In genomic region chr9:110293873-110294415, GRCm38 (mm10) we compare ENCODE assay signal across 15 mouse cellular contexts. TPM values are rescaled to one million over a fixed set of nuclear protein-coding genes. Genes with fewer than 3 reads are reported as not detected.
A peak's percentile ranks its signal among the peaks of the same experiment; 100 is the strongest.
DNase-seq lines count a peak whose midpoint lies in the region; ATAC-seq and TF ChIP-seq lines count a peak whose summit lies in the region.
"Had no signal": no experiment of that assay in that cellular context is flagged by ENCODE, and none has a peak within 500 bp of the region (broad histone marks: within the 10 kb centered on the region; RNA-seq: fewer than 3 reads in every experiment).

No protein-coding gene starts in this region.

- no peak overlapping the region for H3K4me2 ChIP-seq in hindbrain, embryonic 14.5 days (replicated peaks)
- H3K4me2 ChIP-seq: liver, embryonic 13.5 days had no signal

- H3K27ac ChIP-seq in left cerebral cortex, adult 2 months = peak overlapping the region; percentile 90
- H3K27ac ChIP-seq in hindbrain, embryonic 14.5 days = peak overlapping the region; percentile 43; the same call in 1 of the 2 replicates
- peak overlapping the region; percentile 69; the same call in 1 of the 2 replicates for H3K27ac ChIP-seq in midbrain, embryonic 10.5 days (replicated peaks)
- H3K27ac ChIP-seq: liver, embryonic 13.5 days had no signal

- no peak overlapping the region; the same call in 1 of the 2 replicates for H3K9ac ChIP-seq in hindbrain, embryonic 14.5 days
- H3K9ac ChIP-seq: liver, embryonic 13.5 days had no signal

- no peak for ATAC-seq in hindbrain, embryonic 14.5 days (ENCODE audit: low FRiP score)
- ATAC-seq: intestine, embryonic 16.5 days; Patski had no signal

- H3K4me1 ChIP-seq in hindbrain, embryonic 14.5 days (replicated peaks; ENCODE audit: control insufficient read depth, insufficient read depth, low read length) = no peaks in the 10 kb centered on the region
- H3K4me1 ChIP-seq in midbrain, embryonic 10.5 days = peaks cover 18% of the 10 kb centered on the region
- H3K4me1 ChIP-seq: liver, embryonic 13.5 days had no signal

- intact Hi-C loops in left cerebral cortex, adult 2 months (cut with DNase I) = loop anchor here (2.0 to 5.0 kb wide), 3 partner anchors 49 to 123 kb away; no protein-coding TSS in a partner anchor

- peak; percentile 25 to 49 for DNase-seq in left cerebral cortex, adult 2 months (ENCODE audit: extremely low spot score in 1 of 2, low spot score in 2 of 2)
- DNase-seq in left cerebral cortex, adult 11 months (ENCODE audit: low spot score) = no peak
- DNase-seq in hindbrain, embryonic 14.5 days (ENCODE audit: low spot score) = no peak
- DNase-seq in midbrain, embryonic 10.5 days (ENCODE audit: low spot score) = no peak
- DNase-seq in right cerebral cortex, postnatal 36 days (ENCODE audit: low spot score in 2 of 2) = peak; percentile 41 to 64
- no peak for DNase-seq in lung, postnatal 10 days
- DNase-seq in kidney, postnatal 10 days = no peak
- DNase-seq: adrenal gland, adult 8-10 months; kidney, postnatal 25 days; liver, embryonic 13.5 days; lung, postnatal 36 days; thymus, postnatal 25 days had no signal

- no peaks in the 10 kb centered on the region for H3K36me3 ChIP-seq in hindbrain, embryonic 14.5 days (replicated peaks; ENCODE audit: control insufficient read depth, insufficient read depth)
- H3K36me3 ChIP-seq in midbrain, embryonic 10.5 days = no peaks in the 10 kb centered on the region
- H3K36me3 ChIP-seq: liver, embryonic 13.5 days had no signal

- WGBS in hindbrain, embryonic 14.5 days = 85% methylated on average over 13 of the region's 13 CpGs
- WGBS in midbrain, embryonic 10.5 days = 91% methylated on average over 13 of the region's 13 CpGs

- peak overlapping the region; percentile 41 for H3K4me3 ChIP-seq in left cerebral cortex, adult 2 months
- no peak overlapping the region for H3K4me3 ChIP-seq in hindbrain, embryonic 14.5 days (replicated peaks; ENCODE audit: low read length)
- H3K4me3 ChIP-seq in midbrain, embryonic 10.5 days = no peak overlapping the region
- H3K4me3 ChIP-seq: liver, embryonic 13.5 days had no signal

- no peaks in the 10 kb centered on the region for H3K27me3 ChIP-seq in hindbrain, embryonic 14.5 days (ENCODE audit: control insufficient read depth, insufficient read depth, low read length)
- no peaks in the 10 kb centered on the region for H3K27me3 ChIP-seq in midbrain, embryonic 10.5 days (ENCODE audit: low read depth, poor library complexity, severe bottlenecking)
- H3K27me3 ChIP-seq: CH12.LX; liver, embryonic 13.5 days had no signal

- no peak for TF ChIP-seq CTCF in left cerebral cortex, adult 2 months (IDR thresholded peaks at IDR 0.05)

- H3K9me3 ChIP-seq in hindbrain, embryonic 14.5 days (ENCODE audit: control insufficient read depth, low read length) = no peaks in the 10 kb centered on the region
- 0 out of 2 replicates have a peak, but pooled peaks cover 4% of the 10 kb centered on the region for H3K9me3 ChIP-seq in midbrain, embryonic 10.5 days (replicated peaks)
- H3K9me3 ChIP-seq: liver, embryonic 13.5 days had no signal

RNA-seq across cellular contexts. Expression of gene Elp6, which starts 11.0 kb away (rescaled TPM):
- total RNA-seq in left cerebral cortex, adult 2 months (2021) = 10 to 100 TPM in 1 of 2 experiments, 1 to 10 TPM in 1; 9.1 to 14.1 TPM
- 35.9 TPM in 2 replicates for polyA plus RNA-seq in hindbrain, embryonic 14.5 days (2014; fragmentation: Nextera tagmentation; extraction: Ambion mirVana)
- 45.1 and 45.6 TPM in 2 replicates for polyA plus RNA-seq in midbrain, embryonic 10.5 days (2016; fragmentation: Nextera tagmentation; extraction: Ambion mirVana)

RNA-seq across cellular contexts. Expression of gene Scap, which starts 39.1 kb away (rescaled TPM):
- 100 to 1,000 TPM in 1 of 2 experiments, 10 to 100 TPM in 1; 97.0 to 107 TPM for total RNA-seq in left cerebral cortex, adult 2 months (2021)
- polyA plus RNA-seq in hindbrain, embryonic 14.5 days (2014; fragmentation: Nextera tagmentation; extraction: Ambion mirVana) = 53.5 and 54.6 TPM in 2 replicates
- 38.7 and 40.3 TPM in 2 replicates for polyA plus RNA-seq in midbrain, embryonic 10.5 days (2016; fragmentation: Nextera tagmentation; extraction: Ambion mirVana)

RNA-seq across cellular contexts. Expression of gene Cspg5, which starts 50.4 kb away (rescaled TPM):
- 100 to 1,000 TPM; 352 to 356 TPM for total RNA-seq in left cerebral cortex, adult 2 months (2021)
- 139 and 148 TPM in 2 replicates for polyA plus RNA-seq in hindbrain, embryonic 14.5 days (2014; fragmentation: Nextera tagmentation; extraction: Ambion mirVana)
- polyA plus RNA-seq in midbrain, embryonic 10.5 days (2016; fragmentation: Nextera tagmentation; extraction: Ambion mirVana) = 8.4 and 13.5 TPM in 2 replicates

Comparison
In these comparisons a context has a peak if more than half of its experiments do, and no peak if none do; other contexts are left out.
1. DNase-seq: peak in left cerebral cortex, adult 2 months (2 of 2) and right cerebral cortex, postnatal 36 days (2 of 2); none in left cerebral cortex, adult 11 months (single experiment), hindbrain, embryonic 14.5 days (single experiment), midbrain, embryonic 10.5 days (single experiment), lung, postnatal 10 days (single experiment) and kidney, postnatal 10 days (single experiment).
2. Peak in every context shown above with its lines, with median percentiles within 50 percentile points of each other: H3K27ac ChIP-seq.